Mouse (Mus musculus): ENCODE data around the gene Bckdha.

DNA sequence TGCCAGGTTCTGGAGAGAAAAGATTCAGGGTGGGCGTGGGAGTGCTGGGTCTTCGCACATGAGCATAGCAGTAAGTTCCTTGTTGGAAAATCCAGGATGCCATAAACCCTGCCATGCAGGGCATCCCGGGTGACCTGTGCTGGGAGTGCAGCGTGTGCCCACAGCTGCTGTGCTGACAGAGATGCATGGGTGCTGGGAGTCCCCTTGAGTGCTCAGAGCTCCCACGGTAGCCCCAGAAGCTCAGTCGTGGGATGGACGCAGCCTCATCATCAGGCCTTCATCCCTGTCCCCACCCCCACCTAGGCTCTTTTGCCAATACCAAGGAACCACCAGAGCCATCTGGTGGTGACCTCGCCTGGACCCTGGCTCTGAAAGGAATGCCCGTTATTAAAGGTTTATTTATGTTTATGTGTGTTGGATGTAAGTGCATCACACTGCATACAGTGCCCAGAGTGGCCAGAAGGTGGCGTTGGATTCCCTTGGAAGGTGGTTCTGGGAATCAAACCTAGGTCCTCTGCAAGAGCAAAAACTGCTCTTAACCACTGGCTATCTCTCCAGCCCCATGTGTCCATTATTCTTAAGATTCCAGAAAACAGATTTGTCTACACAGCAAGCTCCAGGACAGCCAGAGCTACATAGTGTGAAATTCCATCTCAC is 33.1 kb downstream of the Bckdha start:
- no peak for TF ChIP-seq GATA1 (IDR thresholded peaks at IDR 0.05; ENCODE audit: borderline replicate concordance, low read length)
- no peak for TF ChIP-seq FLI1 (IDR thresholded peaks at IDR 0.05; ENCODE audit: low read length)

Data from megakaryocyte, embryonic 14.5 days (primary cell).